Mouse (Mus musculus) heart, adult 2 months (tissue): ENCODE data around the gene Zc3h12a. TPM values are rescaled to one million over a fixed set of nuclear protein-coding genes. Genes with fewer than 3 reads are reported as not detected.

ENCODE experiments used
- DNase-seq, 2 experiments: peaks; one replicate each; pipeline ENCODE4 v3.0.0; 2021
- H3K27ac ChIP-seq: fragments of 200-600 bp; 2 replicates; pipeline ENCODE4 v1.8.1; 2022
- H3K27me3 ChIP-seq: fragments of 200-500 bp; 2 replicates; pipeline ENCODE4 v1.6.1; 2012; ENCODE audit warnings: mild to moderate bottlenecking, low read length, inconsistent platforms, mixed read lengths; ENCODE audit not compliant: control insufficient read depth, insufficient read depth
- H3K36me3 ChIP-seq: fragments of 200-500 bp; 2 replicates; pipeline ENCODE4 v1.6.1; 2012; ENCODE audit warnings: low read length, inconsistent platforms; ENCODE audit not compliant: control insufficient read depth, insufficient read depth
- H3K4me1 ChIP-seq: fragments of 200-500 bp; 2 replicates; pipeline ENCODE4 v1.6.1; 2011; ENCODE audit warnings: low read length; ENCODE audit not compliant: control insufficient read depth, insufficient read depth
- H3K4me3 ChIP-seq: fragments of 200-600 bp; 2 replicates; pipeline ENCODE4 v1.8.1; 2022
- H3K79me2 ChIP-seq: fragments of 200-500 bp; replicated peaks from 2 replicates; pipeline ENCODE4 v1.6.1; 2012; ENCODE audit warnings: mild to moderate bottlenecking, inconsistent platforms, low read length, moderate library complexity, mixed read lengths; ENCODE audit not compliant: control insufficient read depth, insufficient read depth
- H3K9ac ChIP-seq: fragments of 200-500 bp; 2 replicates; pipeline ENCODE4 v1.6.1; 2012; ENCODE audit warnings: low read depth, mild to moderate bottlenecking, control low read depth, inconsistent platforms, low read length, mixed read lengths
- CTCF ChIP-seq: fragments of 200-600 bp; IDR thresholded peaks from 2 replicates; pipeline ENCODE4 v1.8.1; 2022; ENCODE audit warnings: antibody characterized with exemption, mild to moderate bottlenecking, moderate library complexity
- EP300 ChIP-seq: fragments of 200-500 bp; IDR thresholded peaks from 2 replicates; pipeline ENCODE4 v1.6.1; 2011; ENCODE audit warnings: low read depth, low read length, control low read depth; ENCODE audit not compliant: insufficient read depth
- POLR2A ChIP-seq: fragments of 200-500 bp; IDR thresholded peaks from 2 replicates; pipeline ENCODE4 v1.6.1; 2011; ENCODE audit warnings: mild to moderate bottlenecking, low read depth, low read length, control low read depth; ENCODE audit not compliant: insufficient read depth
- WGBS: fragments of 180-500 bp; shearing (Covaris S2); methylation state at CpG from one replicate; pipeline ENCODE4 v1.1.7; 2018; 5-methylcytosine and 5-hydroxymethylcytosine counted together
- intact Hi-C: fragments of 180-260 bp; cut with DNase I; formaldehyde crosslinking; loops from one replicate; pipeline ENCODE4 v1.15.1; 2025
- polyA plus RNA-seq: library from polyadenylated mRNA; depleted of rRNA; stranded (reverse); fragments of >200 nt; gene quantifications from 2 replicates; pipeline ENCODE4 v1.2.3, GENCODE M21; 2012; rRNA removed
- total RNA-seq, 2 experiments: library from RNA; stranded (reverse); gene quantifications; 2 replicates each; pipeline ENCODE4 v1.2.3; 2021

Gene Zc3h12a
- total and polyA plus RNA-seq, 3 experiments: 3.0 to 5.0 (median 4.8) TPM

DNA sequence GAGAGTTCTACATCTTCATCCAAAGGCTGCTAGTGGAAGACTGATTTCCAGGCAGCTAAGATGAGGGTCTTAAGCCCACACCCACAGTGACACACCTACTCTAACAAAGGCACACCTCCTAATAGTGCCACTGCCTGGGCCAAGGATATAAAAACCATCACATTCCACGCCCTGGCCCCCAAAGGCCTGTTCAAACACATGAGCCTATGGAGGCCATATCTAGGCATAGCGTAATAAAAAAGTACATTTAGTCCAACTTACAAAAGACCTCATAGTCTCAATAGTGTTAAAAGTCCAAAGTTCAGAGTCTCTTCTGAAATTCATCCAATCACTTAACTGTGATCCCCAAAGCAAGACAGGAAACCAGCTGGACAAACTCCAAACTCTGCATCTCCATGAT lies 48.9 kb downstream of the Zc3h12a start:
- Histone ChIP-seq H3K27me3 (no peaks in the 10 kb centered on the region), H3K79me2 (no peaks in the 10 kb centered on the region), H3K4me1 (no peaks in the 10 kb centered on the region), H3K4me3 (no peak overlapping the region), H3K9ac (no peak overlapping the region), H3K27ac (no peak overlapping the region), H3K36me3 (no peaks in the 10 kb centered on the region)
- intact Hi-C loops: no loop called here
- DNase-seq: no peak
- 95% methylated on average over 2 of the region's 2 CpGs for WGBS
- TF ChIP-seq EP300: no peak

DNA sequence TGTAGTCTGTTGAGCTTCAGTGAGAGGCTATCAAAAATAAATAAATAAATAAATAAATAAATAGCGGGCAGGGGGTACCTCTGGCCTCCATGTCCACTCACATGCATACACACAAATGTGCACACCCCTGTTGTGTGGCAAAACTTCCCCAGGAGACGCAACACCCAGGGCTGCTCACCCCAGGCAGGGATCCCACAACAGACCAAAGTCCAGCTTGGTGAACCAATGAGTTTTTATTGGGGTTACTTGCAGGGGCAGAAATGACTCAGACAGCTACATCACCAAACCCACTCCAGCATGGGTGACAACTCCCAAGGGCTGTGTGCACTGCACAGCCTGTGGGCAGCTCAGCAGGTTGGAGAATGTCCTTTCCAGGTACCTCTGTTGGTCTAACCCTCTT lies 49.9 kb downstream of the Zc3h12a start:
- H3K4me3 ChIP-seq: no peak overlapping the region
- no peaks in the 10 kb centered on the region for H3K79me2 ChIP-seq
- no peak overlapping the region for H3K9ac ChIP-seq
- intact Hi-C loops: no loop called here
- no peak for DNase-seq
- H3K27ac ChIP-seq: no peak overlapping the region
- 92% methylated on average over 2 of the region's 2 CpGs for WGBS
- no peaks in the 10 kb centered on the region for H3K4me1 ChIP-seq
- TF ChIP-seq CTCF: no peak
- no peak for TF ChIP-seq EP300
- no peak for TF ChIP-seq POLR2A
- H3K36me3 ChIP-seq: no peaks in the 10 kb centered on the region
- H3K27me3 ChIP-seq: no peaks in the 10 kb centered on the region

Other genes with a start within 250 kb of the Zc3h12a start
- gene Epha10, start 246.9 kb downstream of the Zc3h12a start, total RNA-seq: not detected
- gene Epha10, start 246.9 kb downstream of the Zc3h12a start, polyA plus RNA-seq: 0.02 TPM in 1 of 2 replicates, not detected in the other
- gene 9930104L06Rik, start 190.8 kb downstream of the Zc3h12a start, total RNA-seq: 1 to 10 TPM; 6.1 to 8.4 TPM
- gene 9930104L06Rik, start 190.8 kb downstream of the Zc3h12a start, polyA plus RNA-seq: 5.9 and 7.5 TPM in 2 replicates
- under 1 TPM; 0.52 to 0.59 TPM for gene Cdca8, start 188.5 kb downstream of the Zc3h12a start, total RNA-seq
- gene Cdca8, start 188.5 kb downstream of the Zc3h12a start, polyA plus RNA-seq: 0.35 and 0.57 TPM in 2 replicates
- 1 to 10 TPM; 2.7 to 4.4 TPM for gene Rspo1, start 141.4 kb downstream of the Zc3h12a start, total RNA-seq
- 3.9 and 4.0 TPM in 2 replicates for gene Rspo1, start 141.4 kb downstream of the Zc3h12a start, polyA plus RNA-seq
- gene Gnl2, start 111.3 kb downstream of the Zc3h12a start, total RNA-seq: 10 to 100 TPM; 27.7 to 28.7 TPM
- gene Gnl2, start 111.3 kb downstream of the Zc3h12a start, polyA plus RNA-seq: 12.2 and 18.6 TPM in 2 replicates
- not detected for gene Dnali1, start 62.1 kb downstream of the Zc3h12a start, total RNA-seq
- 1.4 TPM in 1 of 2 replicates, not detected in the other for gene Dnali1, start 62.1 kb downstream of the Zc3h12a start, polyA plus RNA-seq
- gene Snip1, start 61.2 kb downstream of the Zc3h12a start, total RNA-seq: 1 to 10 TPM; 7.4 to 7.5 TPM
- gene Snip1, start 61.2 kb downstream of the Zc3h12a start, polyA plus RNA-seq: 4.4 and 8.2 TPM in 2 replicates
- gene Meaf6, start 42.7 kb downstream of the Zc3h12a start, total RNA-seq: 10 to 100 TPM; 21.2 to 21.6 TPM
- gene Meaf6, start 42.7 kb downstream of the Zc3h12a start, polyA plus RNA-seq: 15.7 and 17.6 TPM in 2 replicates